Mouse (Mus musculus) heart, adult 2 months (tissue): ENCODE data around the gene Pecam1.
A peak's percentile ranks its signal among the peaks of the same experiment; 100 is the strongest.

Experiments
- CTCF ChIP-seq: fragments of 200-600 bp; IDR thresholded peaks from 2 replicates; pipeline ENCODE4 v1.8.1; 2022; ENCODE audit warnings: antibody characterized with exemption, mild to moderate bottlenecking, moderate library complexity
- POLR2A ChIP-seq: fragments of 200-500 bp; IDR thresholded peaks from 2 replicates; pipeline ENCODE4 v1.6.1; 2011; ENCODE audit warnings: mild to moderate bottlenecking, low read depth, low read length, control low read depth; ENCODE audit not compliant: insufficient read depth

DNA sequence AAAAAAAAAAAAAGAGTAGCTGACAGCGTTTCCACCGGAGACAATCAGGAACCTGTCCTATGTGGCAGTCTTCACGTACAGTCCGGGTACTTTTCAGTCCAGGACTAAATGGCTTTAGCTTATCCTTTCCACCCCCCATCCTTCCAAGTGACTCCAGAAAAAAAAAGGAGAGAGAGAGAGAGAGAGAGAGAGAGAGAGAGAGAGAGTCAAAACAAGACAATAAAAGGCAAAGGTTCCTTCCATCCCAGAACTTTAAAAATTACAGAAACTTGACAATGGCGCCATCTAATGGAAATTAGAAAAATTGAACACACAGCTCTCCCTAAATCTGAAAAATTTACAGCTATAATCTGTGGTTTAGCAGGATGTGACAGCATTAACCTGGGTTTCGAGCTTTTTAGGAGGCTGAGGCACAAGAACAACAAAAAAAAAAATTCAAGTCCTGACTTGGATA, 8.0 kb downstream of the Pecam1 start:
- TF ChIP-seq CTCF (peak; percentile 79), POLR2A (no peak)
